In genomic region chr6:144952885-144953284, GRCm38 (mm10) we compare ENCODE assay signal across 16 mouse cellular contexts.
"Had no signal": no experiment of that assay in that cellular context is flagged by ENCODE, and none has a peak within 500 bp of the region (broad histone marks: within the 10 kb centered on the region; RNA-seq: fewer than 3 reads in every experiment).

No protein-coding gene starts in this region.

- DNase-seq: left cerebral cortex, postnatal 4 days; liver; liver, embryonic 13.5 days; liver, postnatal 0 days; lung, adult 18-20 months; lung, adult 2 months; lung, embryonic 14.5 days; lung, postnatal 10 days; lung, postnatal 14 days; lung, postnatal 4 days; midbrain, embryonic 14.5 days had no signal

- ATAC-seq: liver, embryonic 12.5 days; liver, postnatal 0 days; lung, postnatal 0 days; midbrain, embryonic 13.5 days; midbrain, embryonic 15.5 days; midbrain, embryonic 16.5 days had no signal
